Comparison of ENCODE assay signal across 15 mouse cellular contexts in genomic region chr2:157057758-157058157, GRCm38 (mm10). TPM values are rescaled to one million over a fixed set of nuclear protein-coding genes. Genes with fewer than 3 reads are reported as not detected.
DNase-seq lines count a peak whose midpoint lies in the region; ATAC-seq lines count a peak whose summit lies in the region.
"Had no signal": no experiment of that assay in that cellular context is flagged by ENCODE, and none has a peak within 500 bp of the region (broad histone marks: within the 10 kb centered on the region; RNA-seq: fewer than 3 reads in every experiment).

No protein-coding gene starts in this region.

- DNase-seq in heart, embryonic 10.5 days (ENCODE audit: low spot score): no peak
- DNase-seq in heart, adult 18-20 months: no peak
- no peak for DNase-seq in lung, postnatal 10 days
- no peak for DNase-seq in layer of hippocampus, adult 8-10 months (ENCODE audit: low spot score in 2 of 2)
- no peak for DNase-seq in right cerebral cortex, postnatal 25 days
- DNase-seq: B cell, adult 2 months; embryo, embryonic 11 days had no signal

- no peak overlapping the region for H3K4me3 ChIP-seq in heart, embryonic 10.5 days
- no peak overlapping the region for H3K4me3 ChIP-seq in lung, embryonic 15.5 days
- H3K4me3 ChIP-seq in forebrain, embryonic 12.5 days (replicated peaks): no peak overlapping the region
- no peak overlapping the region for H3K4me3 ChIP-seq in midbrain, embryonic 12.5 days

- no peaks in the 10 kb centered on the region for H3K9me3 ChIP-seq in heart, embryonic 10.5 days
- no peaks in the 10 kb centered on the region for H3K9me3 ChIP-seq in lung, embryonic 15.5 days
- H3K9me3 ChIP-seq in forebrain, embryonic 12.5 days: no peaks in the 10 kb centered on the region
- H3K9me3 ChIP-seq in midbrain, embryonic 12.5 days: no peaks in the 10 kb centered on the region

- H3K27me3 ChIP-seq in heart, embryonic 10.5 days (ENCODE audit: insufficient read depth, poor library complexity, severe bottlenecking): no peaks in the 10 kb centered on the region
- no peaks in the 10 kb centered on the region for H3K27me3 ChIP-seq in lung, embryonic 15.5 days
- no peaks in the 10 kb centered on the region for H3K27me3 ChIP-seq in forebrain, embryonic 12.5 days
- no peaks in the 10 kb centered on the region for H3K27me3 ChIP-seq in midbrain, embryonic 12.5 days

- ATAC-seq in lung, embryonic 15.5 days (ENCODE audit: borderline replicate concordance, extremely low read depth, low FRiP score, low TSS enrichment): no peak
- no peak for ATAC-seq in forebrain, embryonic 12.5 days (ENCODE audit: low FRiP score)
- no peak for ATAC-seq in midbrain, embryonic 12.5 days (ENCODE audit: low FRiP score, low read depth)

- H3K9ac ChIP-seq in lung, embryonic 15.5 days: no peak overlapping the region
- H3K9ac ChIP-seq in forebrain, embryonic 12.5 days: no peak overlapping the region
- no peak overlapping the region for H3K9ac ChIP-seq in midbrain, embryonic 12.5 days (replicated peaks)

- peaks cover 40% of the 10 kb centered on the region for H3K4me1 ChIP-seq in heart, embryonic 10.5 days
- peaks cover 64% of the 10 kb centered on the region for H3K4me1 ChIP-seq in lung, embryonic 15.5 days
- peaks cover 35% of the 10 kb centered on the region for H3K4me1 ChIP-seq in forebrain, embryonic 12.5 days
- H3K4me1 ChIP-seq in midbrain, embryonic 12.5 days: peaks cover 22% of the 10 kb centered on the region

- H3K4me2 ChIP-seq in lung, embryonic 15.5 days: no peak overlapping the region
- H3K4me2 ChIP-seq in forebrain, embryonic 12.5 days: peak overlapping the region; percentile 48; the same call in 1 of the 2 replicates
- H3K4me2 ChIP-seq in midbrain, embryonic 12.5 days (replicated peaks): no peak overlapping the region

- 86% methylated on average over 4 of the region's 4 CpGs for WGBS in heart, embryonic 10.5 days
- WGBS in lung, embryonic 15.5 days: 78% methylated on average over 4 of the region's 4 CpGs
- 87% methylated on average over 4 of the region's 4 CpGs for WGBS in forebrain, embryonic 12.5 days
- 88% methylated on average over 4 of the region's 4 CpGs for WGBS in midbrain, embryonic 12.5 days

- H3K36me3 ChIP-seq in heart, embryonic 10.5 days: peaks cover 57% of the 10 kb centered on the region
- H3K36me3 ChIP-seq in lung, embryonic 15.5 days: peaks cover 36% of the 10 kb centered on the region
- H3K36me3 ChIP-seq in forebrain, embryonic 12.5 days (replicated peaks): peaks cover 60% of the 10 kb centered on the region
- H3K36me3 ChIP-seq in midbrain, embryonic 12.5 days: peaks cover 50% of the 10 kb centered on the region

- 0 out of 2 replicates have a peak overlapping the region, but pooled peaks have one; percentile 2 for H3K27ac ChIP-seq in heart, embryonic 10.5 days
- peak overlapping the region; percentile 85 for H3K27ac ChIP-seq in lung, embryonic 15.5 days
- H3K27ac ChIP-seq in forebrain, embryonic 12.5 days: peak overlapping the region; percentile 94
- peak overlapping the region; percentile 92 for H3K27ac ChIP-seq in midbrain, embryonic 12.5 days (replicated peaks)

RNA-seq across cellular contexts. Expression of gene Soga1, which starts 21.3 kb away (rescaled TPM):
- 2.2 and 3.9 TPM in 2 replicates for polyA plus RNA-seq in heart, embryonic 10.5 days (2016; fragmentation: Nextera tagmentation; extraction: Ambion mirVana)
- 10 to 100 TPM; 10.4 to 11.0 TPM for total RNA-seq in heart, adult 18-20 months (2021)
- 4.1 and 5.1 TPM in 2 replicates for polyA plus RNA-seq in lung, embryonic 15.5 days (2015; fragmentation: Nextera tagmentation; extraction: Ambion mirVana)
- polyA plus RNA-seq in forebrain, embryonic 12.5 days (2016; fragmentation: Nextera tagmentation; extraction: Ambion mirVana): 6.0 and 7.4 TPM in 2 replicates
- 6.9 and 7.3 TPM in 2 replicates for polyA plus RNA-seq in midbrain, embryonic 12.5 days (2016; fragmentation: Nextera tagmentation; extraction: Ambion mirVana)
- 10 to 100 TPM; 30.9 to 38.3 (median 34.4) TPM for total RNA-seq in layer of hippocampus, adult 8-10 months (2022)

RNA-seq across cellular contexts. Expression of gene Tldc2, which starts 29.1 kb away (rescaled TPM):
- polyA plus RNA-seq in heart, embryonic 10.5 days (2016; fragmentation: Nextera tagmentation; extraction: Ambion mirVana): not detected in 2 replicates
- not detected for total RNA-seq in heart, adult 18-20 months (2021)
- not detected in 2 replicates for polyA plus RNA-seq in lung, embryonic 15.5 days (2015; fragmentation: Nextera tagmentation; extraction: Ambion mirVana)
- polyA plus RNA-seq in forebrain, embryonic 12.5 days (2016; fragmentation: Nextera tagmentation; extraction: Ambion mirVana): not detected in 2 replicates
- not detected in 2 replicates for polyA plus RNA-seq in midbrain, embryonic 12.5 days (2016; fragmentation: Nextera tagmentation; extraction: Ambion mirVana)
- total RNA-seq in layer of hippocampus, adult 8-10 months (2022): not detected
- total RNA-seq: gastrocnemius, adult 18-20 months; left cerebral cortex, postnatal 10 days had no signal
- polyA plus RNA-seq: brain, embryonic 14.5 days; intestine, postnatal 0 days; neural tube, embryonic 11.5 days had no signal

RNA-seq across cellular contexts. Expression of gene Dsn1, which starts 50.8 kb away (rescaled TPM):
- 43.7 and 44.0 TPM in 2 replicates for polyA plus RNA-seq in heart, embryonic 10.5 days (2016; fragmentation: Nextera tagmentation; extraction: Ambion mirVana)
- 1 to 10 TPM; 1.7 to 2.3 TPM for total RNA-seq in heart, adult 18-20 months (2021)
- 39.0 and 40.9 TPM in 2 replicates for polyA plus RNA-seq in lung, embryonic 15.5 days (2015; fragmentation: Nextera tagmentation; extraction: Ambion mirVana)
- polyA plus RNA-seq in forebrain, embryonic 12.5 days (2016; fragmentation: Nextera tagmentation; extraction: Ambion mirVana): 53.4 and 53.7 TPM in 2 replicates
- polyA plus RNA-seq in midbrain, embryonic 12.5 days (2016; fragmentation: Nextera tagmentation; extraction: Ambion mirVana): 44.5 and 45.0 TPM in 2 replicates
- 1 to 10 TPM; 4.5 to 6.3 (median 5.3) TPM for total RNA-seq in layer of hippocampus, adult 8-10 months (2022)

Comparison
In these comparisons a context has a peak if more than half of its experiments do, and no peak if none do; other contexts are left out.
1. H3K27ac ChIP-seq: peak in every context shown above with its lines; median percentile 94 in forebrain, embryonic 12.5 days; 92 in midbrain, embryonic 12.5 days; 85 in lung, embryonic 15.5 days; 2 in heart, embryonic 10.5 days.